Mouse (Mus musculus): ENCODE results near the gene Snx20. TPM values are rescaled to one million over a fixed set of nuclear protein-coding genes. Genes with fewer than 3 reads are reported as not detected.

Snx20 gene
- total RNA-seq, 2 experiments from 2014 or later: 1.8 to 2.0 TPM

GRCm38 (mm10) chr8:88646837-88647778 lies 11.2 kb upstream of the Snx20 start, which contains the start of gene Nod2:
TSS of gene Nod2 (plus strand) at chr8:88647315.
- no peak for DNase-seq (ENCODE audit: low spot score in 2 of 2)

DNA sequence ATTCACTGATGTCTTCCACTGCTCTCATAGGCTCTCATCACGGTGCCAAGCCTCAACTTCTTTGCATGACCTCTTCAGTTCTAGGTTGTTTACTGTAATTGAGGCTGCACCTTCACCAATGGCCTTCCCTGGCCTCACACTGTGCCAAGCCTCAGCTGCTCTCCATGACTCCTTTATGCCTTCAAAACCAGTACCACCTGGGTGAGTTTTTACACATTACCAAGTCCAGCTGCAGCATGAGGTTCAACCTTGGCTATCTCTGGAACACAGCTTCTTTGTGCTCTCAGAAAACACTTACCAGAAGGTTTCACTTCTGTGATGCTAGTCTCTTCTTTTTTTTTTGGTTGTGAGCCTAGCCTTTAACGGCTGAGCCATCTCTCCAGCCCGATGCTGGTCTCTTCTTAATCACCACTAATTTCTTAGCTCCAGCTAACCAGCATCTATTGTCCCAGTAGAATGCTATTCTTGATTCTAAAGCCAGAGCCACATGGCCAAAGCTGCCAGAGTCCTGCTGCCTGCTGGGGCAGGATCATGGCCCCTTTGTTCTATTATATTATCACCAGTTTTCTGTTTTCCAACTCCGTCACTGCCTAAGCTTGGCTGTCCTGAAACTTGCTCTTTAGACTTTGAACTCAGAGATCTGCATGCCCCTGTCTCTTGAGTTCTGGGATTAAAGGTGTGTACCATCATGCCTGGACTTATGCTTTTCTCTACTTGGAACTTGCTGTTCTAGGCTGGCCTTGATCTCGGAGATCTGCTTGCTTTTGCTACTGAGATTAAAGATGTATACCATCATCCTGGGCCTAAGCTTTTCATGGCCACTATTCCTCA lies 7.0 kb upstream of the Snx20 start:
- no peak for DNase-seq (ENCODE audit: low spot score in 2 of 2)

DNA sequence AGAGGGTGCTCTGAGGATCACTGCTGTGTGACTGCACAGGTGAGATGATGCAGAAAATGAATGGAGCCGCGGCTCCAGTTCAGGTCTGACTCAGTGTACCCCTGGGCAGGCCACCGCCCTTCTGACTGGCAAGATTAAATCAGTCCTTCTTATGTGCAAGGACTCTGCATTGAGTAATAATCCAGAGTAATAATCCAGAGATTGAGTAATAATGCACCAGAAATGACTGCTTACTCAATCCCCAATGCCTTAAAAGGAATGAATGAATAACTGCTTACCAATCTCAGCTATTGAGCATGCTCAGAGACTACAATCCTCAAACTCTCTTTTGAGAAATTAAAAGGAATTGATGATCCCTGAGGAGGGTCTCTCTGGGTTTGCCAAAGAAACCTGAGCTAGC lies 3.0 kb upstream of the Snx20 start:
- DNase-seq (ENCODE audit: low spot score in 2 of 2): no peak

DNA sequence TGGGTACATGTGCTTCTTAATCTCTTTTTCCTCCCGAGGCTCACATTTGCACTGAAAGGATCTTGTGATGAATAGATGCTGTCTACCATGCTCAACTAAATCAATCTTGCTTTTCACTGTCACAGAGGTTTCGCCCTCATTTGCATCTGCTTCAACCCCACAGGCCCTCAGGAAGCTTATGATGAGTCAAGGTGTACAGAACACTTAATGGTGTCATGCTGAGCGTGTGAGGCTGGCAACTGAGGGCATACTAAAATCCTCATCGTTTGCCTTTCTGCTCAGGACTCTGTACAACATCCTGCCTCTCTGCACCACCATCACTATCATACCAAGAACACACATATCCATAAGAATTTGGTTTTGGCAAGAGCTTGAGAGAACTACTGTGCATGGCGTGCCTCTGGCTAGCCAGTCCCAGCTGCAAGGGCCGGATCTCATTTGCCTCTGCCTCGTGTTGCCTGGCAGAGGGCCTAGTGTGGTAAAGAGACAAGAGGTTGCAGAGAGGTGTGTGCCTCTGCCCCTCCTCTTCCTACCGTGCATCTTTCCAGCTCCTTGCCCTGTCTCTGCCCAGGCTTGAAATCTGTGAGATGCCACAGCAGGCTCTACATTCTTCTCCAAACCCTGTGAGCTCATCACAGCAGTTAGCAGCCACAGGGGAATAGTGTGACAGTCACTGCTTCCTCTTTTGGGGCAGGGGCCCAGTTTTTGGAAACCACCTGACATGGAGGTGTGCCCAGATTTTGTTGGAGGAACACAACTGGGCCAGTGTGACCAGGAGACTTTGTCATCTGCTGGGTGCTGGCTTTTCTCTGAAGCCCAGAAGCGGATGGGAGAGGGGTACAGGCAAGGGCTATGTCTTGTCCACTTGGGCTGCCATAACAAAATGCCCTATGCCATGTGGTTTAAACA lies 1.4 kb upstream of the Snx20 start:
- DNase-seq (ENCODE audit: low spot score in 2 of 2): no peak

- DNase-seq (ENCODE audit: low spot score in 2 of 2): no peak
Observed at GRCm38 (mm10) chr8:88633343-88633765, 2.6 kb downstream of the Snx20 start.

DNA sequence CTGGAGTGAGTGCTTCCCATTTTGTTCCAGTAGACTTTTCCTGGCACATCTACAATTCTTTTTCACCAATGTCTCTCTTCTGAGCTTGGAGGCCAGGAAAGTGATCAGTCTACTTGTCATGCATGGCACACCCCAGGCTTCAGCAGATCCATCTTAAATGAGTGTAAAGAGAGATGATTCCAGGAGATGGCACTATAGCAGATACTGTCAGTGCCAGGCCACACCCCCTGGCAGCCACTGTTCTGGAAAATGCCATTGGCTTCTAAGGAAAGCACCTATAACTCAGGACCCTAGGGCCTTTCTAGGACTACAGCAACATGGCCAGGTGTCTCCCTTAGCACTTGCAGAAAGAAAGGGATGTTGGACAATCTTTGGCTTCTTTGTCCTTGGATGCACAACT lies 4.8 kb downstream of the Snx20 start:
- DNase-seq (ENCODE audit: low spot score in 2 of 2): peak in 1 of 2 experiments; percentile 68

DNA sequence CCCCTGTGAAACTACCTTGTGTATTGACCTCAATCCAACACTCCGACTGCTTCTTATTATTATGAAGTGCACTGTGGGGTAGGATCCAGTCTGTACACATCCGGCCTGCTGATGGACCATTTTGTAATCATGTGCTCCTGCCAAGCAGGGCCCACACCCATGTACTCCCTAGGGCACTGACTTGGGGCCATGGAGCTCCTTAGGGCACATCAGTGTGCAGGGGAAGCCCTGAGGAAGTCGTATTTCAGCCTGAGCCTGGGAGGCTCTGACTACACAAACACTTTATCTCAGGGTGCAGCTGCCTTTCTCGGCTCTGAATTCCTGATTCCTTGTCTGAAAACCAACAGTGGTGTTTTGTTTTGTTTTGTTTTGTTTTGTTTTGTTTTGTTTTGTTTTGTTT lies 5.7 kb downstream of the Snx20 start:
- DNase-seq (ENCODE audit: low spot score in 2 of 2): no peak

DNA sequence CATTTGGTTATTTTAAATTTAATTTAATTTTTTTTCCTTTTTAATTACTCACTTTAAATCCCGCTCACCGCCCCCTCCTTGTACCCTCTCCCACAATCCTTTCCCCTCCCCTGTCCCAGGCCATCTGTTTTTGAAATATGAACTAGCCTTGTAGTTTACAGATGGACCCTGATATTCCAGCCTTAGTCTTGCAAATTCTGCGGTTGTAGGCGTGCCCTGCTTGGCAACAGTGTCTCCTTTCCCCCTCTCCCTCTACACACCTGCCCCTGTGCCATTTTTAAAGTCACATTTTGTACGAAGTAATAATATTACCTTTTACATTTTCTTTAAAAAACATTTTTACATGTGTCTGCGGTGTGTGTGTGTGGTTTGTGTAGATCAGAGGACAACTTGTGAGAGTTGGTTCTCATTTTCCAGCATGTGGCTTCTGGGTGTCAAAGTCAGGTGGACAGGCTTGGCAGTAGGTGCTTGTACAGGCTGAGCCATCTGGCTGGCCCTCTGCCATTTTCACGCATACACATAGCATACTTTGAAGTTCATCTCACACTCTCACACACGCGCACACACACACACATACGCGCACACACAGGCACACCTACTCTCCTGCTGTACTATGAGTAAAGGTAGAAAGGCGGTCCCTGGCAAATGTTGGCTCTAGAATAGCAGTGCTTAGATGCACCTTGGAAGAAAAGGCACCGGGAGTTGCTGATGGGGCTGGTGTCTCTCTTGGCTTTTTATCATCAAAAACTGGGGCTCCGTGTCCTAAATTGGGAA lies 7.7 kb downstream of the Snx20 start:
- peak in 1 of 2 experiments; percentile 49 for DNase-seq (ENCODE audit: low spot score in 2 of 2)

DNA sequence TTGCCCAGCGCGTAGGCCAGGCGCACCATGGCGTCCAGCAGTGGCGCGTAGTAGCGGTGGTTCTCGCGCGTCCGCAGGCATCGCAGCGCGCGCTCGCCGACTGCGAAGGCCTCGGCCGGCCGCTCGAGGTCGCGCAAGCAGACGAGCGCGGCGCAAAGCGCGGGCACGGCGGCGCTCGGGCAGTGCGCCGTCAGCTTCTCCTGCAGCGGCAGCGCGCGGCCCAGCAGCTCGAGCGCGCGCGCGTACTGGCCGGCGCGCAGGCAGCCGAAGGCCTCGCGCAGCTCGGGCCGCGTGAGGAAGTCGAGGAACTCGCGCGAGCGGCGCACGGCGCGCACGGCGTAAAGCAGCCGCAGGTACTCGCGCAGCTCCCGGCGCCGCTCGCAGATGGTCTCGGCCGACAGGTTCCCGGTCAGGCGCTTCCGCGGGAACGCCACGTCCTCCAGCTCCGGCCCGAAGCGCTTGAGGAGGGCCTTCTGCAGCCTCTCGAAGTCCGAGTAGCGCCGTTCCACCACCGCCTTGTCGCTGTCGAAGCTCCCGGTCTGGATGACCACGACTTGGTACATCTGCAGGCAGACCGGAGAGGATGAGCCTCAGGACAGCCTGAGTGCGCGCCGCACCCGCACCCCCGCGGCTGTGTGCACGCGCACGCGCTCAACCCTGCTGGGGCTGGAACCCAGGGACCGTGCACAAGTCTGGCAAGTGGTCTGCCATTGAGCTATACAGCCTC lies 8.5 kb downstream of the Snx20 start:
- DNase-seq (ENCODE audit: low spot score in 2 of 2): peak; percentile 73 to 78

- DNase-seq (ENCODE audit: low spot score in 2 of 2): no peak
Observed at GRCm38 (mm10) chr8:88626940-88627264, 9.0 kb downstream of the Snx20 start.

GRCm38 (mm10) chr8:88626433-88626832 lies 9.5 kb downstream of the Snx20 start:
- no peak for DNase-seq (ENCODE audit: low spot score in 2 of 2)

- DNase-seq (ENCODE audit: low spot score in 2 of 2): no peak
Observed at GRCm38 (mm10) chr8:88624276-88624675, 11.7 kb downstream of the Snx20 start.

- DNase-seq (ENCODE audit: low spot score in 2 of 2): no peak
Observed at GRCm38 (mm10) chr8:88623351-88623750, 12.6 kb downstream of the Snx20 start.

DNA sequence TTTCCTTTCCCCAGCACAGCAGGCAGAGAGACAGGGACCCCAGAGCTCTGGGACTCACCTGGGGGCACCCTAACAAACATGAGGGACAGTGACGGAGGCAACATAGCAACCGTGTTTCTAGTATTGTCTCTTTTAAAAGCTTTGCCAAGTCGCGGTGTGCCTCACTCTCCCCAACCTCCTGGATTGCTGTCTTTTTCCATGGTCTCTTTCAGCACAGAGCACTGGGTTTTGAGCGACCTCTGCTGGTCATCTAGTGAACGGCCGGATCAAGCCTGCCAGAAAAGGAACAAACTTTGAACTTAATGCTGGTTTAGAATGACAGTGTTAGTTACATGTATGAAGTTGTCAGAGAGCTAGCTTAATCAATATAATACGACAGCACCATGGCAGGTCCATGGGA lies 14.5 kb downstream of the Snx20 start:
- peak; percentile 48 to 88 for DNase-seq (ENCODE audit: low spot score in 2 of 2)

GRCm38 (mm10) chr8:88620931-88621330 lies 15.0 kb downstream of the Snx20 start:
- DNase-seq (ENCODE audit: low spot score in 2 of 2): no peak

DNA sequence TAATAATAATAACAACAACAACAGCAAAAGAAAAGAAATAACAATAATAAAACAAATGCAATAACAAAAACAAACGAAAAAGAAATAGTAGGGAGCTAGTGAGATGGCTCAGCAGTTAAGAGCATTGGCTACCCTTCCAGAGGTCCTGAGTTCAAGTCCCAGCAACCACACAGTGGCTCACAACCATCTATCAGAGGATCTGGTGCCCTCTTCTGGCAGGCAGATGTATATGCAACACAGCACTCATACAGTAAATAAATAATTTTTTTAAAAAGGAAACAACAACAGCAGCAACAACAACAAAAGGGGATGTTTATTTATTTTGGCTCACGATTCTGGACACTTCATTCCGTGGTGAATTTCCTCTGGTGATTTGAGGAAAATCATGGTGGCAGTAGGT lies 16.4 kb downstream of the Snx20 start:
- DNase-seq (ENCODE audit: low spot score in 2 of 2): no peak

GRCm38 (mm10) chr8:88618612-88619011 lies 17.3 kb downstream of the Snx20 start:
- no peak for DNase-seq (ENCODE audit: low spot score in 2 of 2)

- DNase-seq (ENCODE audit: low spot score in 2 of 2): no peak
Observed at GRCm38 (mm10) chr8:88614981-88615380, 20.9 kb downstream of the Snx20 start.

GRCm38 (mm10) chr8:88610271-88610670 lies 25.7 kb downstream of the Snx20 start:
- DNase-seq (ENCODE audit: low spot score in 2 of 2): no peak

DNA sequence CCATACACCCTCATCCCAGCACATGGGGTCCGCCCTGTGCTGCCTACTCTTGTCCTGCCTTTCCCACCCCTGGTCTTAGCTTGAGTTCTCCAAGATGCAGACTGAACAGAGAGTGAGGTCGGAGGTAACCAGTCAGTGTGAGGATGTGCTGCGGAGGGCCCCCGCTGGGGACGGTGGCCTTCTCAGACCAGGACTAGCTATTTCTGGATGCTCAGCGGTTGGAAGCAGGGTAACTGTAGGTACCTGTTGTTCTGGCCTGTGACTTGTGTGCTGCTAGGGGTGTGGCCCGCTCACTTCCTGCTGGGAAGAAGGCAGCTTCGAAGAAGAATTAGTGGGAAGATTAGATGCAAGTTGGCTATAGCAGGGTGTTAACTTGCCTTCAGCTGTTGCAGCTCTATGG lies 26.9 kb downstream of the Snx20 start:
- DNase-seq (ENCODE audit: low spot score in 2 of 2): no peak

Data from layer of hippocampus, adult 18-20 months (tissue).